Mouse (Mus musculus): ENCODE data around the gene Rcn3.

GRCm38 (mm10) chr7:45124224-45125143, 32.5 kb upstream of the Rcn3 start, which contains the start of gene Rps11:
- TF ChIP-seq GATA1 (IDR thresholded peaks at IDR 0.05; ENCODE audit: borderline replicate concordance, low read length) (0 out of 3 replicates have a peak, but pooled peaks have one; percentile 27), FLI1 (IDR thresholded peaks at IDR 0.05; ENCODE audit: low read length) (peak; percentile 95)

Data from megakaryocyte, embryonic 14.5 days (primary cell).